Mouse (Mus musculus): ENCODE measurements around the gene Kpna3. TPM values are rescaled to one million over a fixed set of nuclear protein-coding genes. Genes with fewer than 3 reads are reported as not detected.

The Kpna3 gene
- total RNA-seq (2023) = 32.0 to 35.4 TPM (median 32.2 TPM) in 4 replicates

GRCm38 (mm10) chr14:61439661-61440559 is at the start of gene Kpna3:
TSS of gene Kpna3 (minus strand) at chr14:61439874.

GRCm38 (mm10) chr14:61360131-61360980 is 79.3 kb downstream of the Kpna3 start, which contains the start of gene Ebpl:
TSS of gene Ebpl (minus strand) at chr14:61360439.

Other genes starting within 250 kb of the Kpna3 start
- not detected in 4 replicates for gene Sgcg, start 181.4 kb downstream of the Kpna3 start, total RNA-seq (2023)
- 1.4 to 2.8 TPM (median 2.4 TPM) in 4 replicates for gene Arl11, start 130.1 kb downstream of the Kpna3 start, total RNA-seq (2023)
- 2.8 to 3.5 TPM (median 3.1 TPM) in 4 replicates for gene Ebpl, start 79.4 kb downstream of the Kpna3 start, total RNA-seq (2023)
- gene Spryd7, start 117.0 kb upstream of the Kpna3 start, total RNA-seq (2023) = 7.7 to 11.3 TPM (median 9.0 TPM) in 4 replicates
- 3.3 to 7.6 TPM (median 5.1 TPM) in 4 replicates for gene Trim13, start 158.4 kb upstream of the Kpna3 start, total RNA-seq (2023)
- gene Kcnrg, start 167.6 kb upstream of the Kpna3 start, total RNA-seq (2023) = 0.32 to 0.60 TPM (median 0.33 TPM) in 3 of 4 replicates, not detected in the other

Measured in B cell, adult 62 days (primary cell).